Mouse (Mus musculus) forebrain, embryonic 13.5 days (tissue): ENCODE measurements at regions not wholly inside any gene's neighbourhood (a gene's known extent, or its start where the extent isn't known, plus 50 kb on each side); places are given as distances from the start of the nearest gene placed in this dataset.

Source experiments
- ATAC-seq: fragments of 200-750 bp; cut with Nextera tagmentation; 2 replicates; pipeline ENCODE4 v1.8.0; 2017
- H3K27ac ChIP-seq: fragments of 300-500 bp; sonication (generic); 2 replicates; pipeline ENCODE4 v1.5.1; 2015; ENCODE audit warnings: inconsistent platforms, mild to moderate bottlenecking, moderate library complexity
- H3K27me3 ChIP-seq: fragments of 300-500 bp; sonication (generic); 2 replicates; pipeline ENCODE4 v1.6.1; 2015; ENCODE audit warnings: mild to moderate bottlenecking, inconsistent platforms
- H3K36me3 ChIP-seq: fragments of 300-500 bp; sonication (generic); 2 replicates; pipeline ENCODE4 v1.6.1; 2015; ENCODE audit warnings: mild to moderate bottlenecking, inconsistent platforms; ENCODE audit not compliant: poor library complexity, severe bottlenecking
- H3K4me1 ChIP-seq: fragments of 300-500 bp; sonication (generic); 2 replicates; pipeline ENCODE4 v1.6.1; 2015; ENCODE audit warnings: inconsistent platforms
- H3K4me2 ChIP-seq: fragments of 300-500 bp; sonication (generic); 2 replicates; pipeline ENCODE4 v1.6.1; 2015; ENCODE audit warnings: inconsistent platforms, mild to moderate bottlenecking, moderate library complexity
- H3K4me3 ChIP-seq: fragments of 300-500 bp; sonication (generic); 2 replicates; pipeline ENCODE4 v1.5.1; 2015; ENCODE audit warnings: mild to moderate bottlenecking, inconsistent platforms
- H3K9ac ChIP-seq: fragments of 300-500 bp; sonication (generic); 2 replicates; pipeline ENCODE4 v1.6.1; 2015; ENCODE audit warnings: mild to moderate bottlenecking, inconsistent platforms
- H3K9me3 ChIP-seq: fragments of 300-500 bp; sonication (generic); replicated peaks from 2 replicates; pipeline ENCODE4 v1.6.1; 2016; ENCODE audit warnings: inconsistent platforms
- WGBS: fragments of 180-500 bp; shearing (Covaris S2); methylation state at CpG from one replicate; pipeline ENCODE4 v1.1.7; 2015; 5-methylcytosine and 5-hydroxymethylcytosine counted together

- Histone ChIP-seq H3K9ac (no peak overlapping the region), H3K4me2 (no peak overlapping the region), H3K27me3 (no peaks in the 10 kb centered on the region), H3K36me3 (no peaks in the 10 kb centered on the region), H3K4me1 (no peaks in the 10 kb centered on the region), H3K4me3 (no peak overlapping the region), H3K9me3 (no peaks in the 10 kb centered on the region), H3K27ac (no peak overlapping the region)
- WGBS, result 90% methylated on average over 1 of the region's 1 CpGs
- ATAC-seq, result no peak
Measured at GRCm38 (mm10) chr12:64393106-64393505, 81.4 kb downstream of the Fscb start.

GRCm38 (mm10) chr12:64389766-64390445 is 84.6 kb downstream of the Fscb start:
- Histone ChIP-seq H3K9ac (no peak overlapping the region), H3K4me1 (no peaks in the 10 kb centered on the region), H3K4me2 (no peak overlapping the region), H3K9me3 (no peaks in the 10 kb centered on the region), H3K4me3 (no peak overlapping the region), H3K27me3 (no peaks in the 10 kb centered on the region), H3K36me3 (no peaks in the 10 kb centered on the region), H3K27ac (no peak overlapping the region)
- WGBS, result 75% methylated on average over 9 of the region's 9 CpGs
- ATAC-seq, result peak; percentile 41; the same call in 1 of the 2 replicates

- Histone ChIP-seq H3K27ac (no peak overlapping the region), H3K9me3 (no peaks in the 10 kb centered on the region), H3K27me3 (no peaks in the 10 kb centered on the region), H3K4me1 (no peaks in the 10 kb centered on the region), H3K4me2 (no peak overlapping the region), H3K9ac (no peak overlapping the region), H3K4me3 (no peak overlapping the region), H3K36me3 (no peaks in the 10 kb centered on the region)
- 80% methylated on average over 3 of the region's 3 CpGs for WGBS
- ATAC-seq, result no peak
Measured at GRCm38 (mm10) chr12:64364941-64365340, 109.5 kb downstream of the Fscb start.

GRCm38 (mm10) chr12:64361592-64362116 is 112.8 kb downstream of the Fscb start:
- 80% methylated on average over 2 of the region's 2 CpGs for WGBS
- no peak overlapping the region for H3K27ac ChIP-seq
- no peaks in the 10 kb centered on the region for H3K36me3 ChIP-seq
- no peaks in the 10 kb centered on the region for H3K4me1 ChIP-seq
- no peak overlapping the region for H3K9ac ChIP-seq
- H3K9me3 ChIP-seq, result no peaks in the 10 kb centered on the region
- ATAC-seq, result no peak
- H3K27me3 ChIP-seq, result no peaks in the 10 kb centered on the region
- H3K4me2 ChIP-seq, result no peak overlapping the region
- no peak overlapping the region for H3K4me3 ChIP-seq

GRCm38 (mm10) chr12:64360698-64361097 is 113.8 kb downstream of the Fscb start:
- H3K36me3 ChIP-seq, result no peaks in the 10 kb centered on the region
- no peaks in the 10 kb centered on the region for H3K9me3 ChIP-seq
- H3K4me3 ChIP-seq, result no peak overlapping the region
- no peaks in the 10 kb centered on the region for H3K4me1 ChIP-seq
- H3K27ac ChIP-seq, result no peak overlapping the region
- no peak for ATAC-seq
- no peak overlapping the region for H3K9ac ChIP-seq
- no peak overlapping the region for H3K4me2 ChIP-seq
- H3K27me3 ChIP-seq, result no peaks in the 10 kb centered on the region

DNA sequence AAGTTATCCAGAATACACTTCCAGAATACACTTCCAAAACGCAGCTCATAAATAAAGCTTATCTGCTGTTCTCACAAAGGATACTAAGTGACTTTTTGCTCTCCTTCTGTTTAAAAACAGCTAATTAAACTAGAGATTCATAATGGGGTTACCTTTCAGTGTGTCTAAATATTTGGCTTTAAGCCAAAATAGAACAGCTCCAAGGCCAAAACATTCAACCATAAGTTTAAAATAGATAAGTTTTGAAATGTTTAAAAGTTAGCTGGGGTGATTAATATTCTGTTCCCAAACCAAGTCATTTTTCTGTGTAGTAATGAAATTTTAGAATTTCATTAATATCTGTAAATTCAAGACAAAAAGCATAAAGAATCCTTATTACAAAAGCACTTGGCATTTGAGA is 130.7 kb downstream of the Fscb start:
- Histone ChIP-seq H3K9ac (no peak overlapping the region), H3K27me3 (no peaks in the 10 kb centered on the region), H3K9me3 (no peaks in the 10 kb centered on the region; the same call in 1 of the 2 replicates), H3K4me2 (no peak overlapping the region), H3K27ac (no peak overlapping the region), H3K36me3 (no peaks in the 10 kb centered on the region), H3K4me1 (no peaks in the 10 kb centered on the region), H3K4me3 (no peak overlapping the region)
- ATAC-seq, result no peak
- WGBS, result 83% methylated on average over 1 of the region's 1 CpGs

DNA sequence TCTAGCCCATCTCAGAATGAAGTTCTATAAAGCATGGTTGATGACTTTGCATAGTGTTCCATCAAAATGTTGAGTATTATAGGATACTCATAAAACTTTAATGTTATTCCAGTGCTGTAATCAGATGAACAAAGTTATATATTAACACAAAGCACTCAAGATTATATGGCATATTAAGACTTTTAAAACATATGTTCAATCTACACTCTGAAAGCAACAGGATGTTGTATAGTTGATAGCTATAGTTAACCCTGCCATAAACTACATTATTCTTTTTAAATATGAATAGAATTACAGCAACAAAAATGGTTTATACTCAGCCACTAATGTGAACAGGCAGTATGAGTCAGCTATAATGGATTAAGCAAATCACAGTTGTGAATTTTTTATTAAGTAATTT is 139.3 kb downstream of the Fscb start:
- no peaks in the 10 kb centered on the region for H3K4me1 ChIP-seq
- H3K9ac ChIP-seq, result no peak overlapping the region
- H3K27ac ChIP-seq, result no peak overlapping the region
- H3K27me3 ChIP-seq, result no peaks in the 10 kb centered on the region
- H3K36me3 ChIP-seq, result no peaks in the 10 kb centered on the region
- no peak for ATAC-seq
- no peak overlapping the region for H3K4me2 ChIP-seq
- H3K9me3 ChIP-seq, result no peaks in the 10 kb centered on the region
- no peak overlapping the region for H3K4me3 ChIP-seq
